Mouse (Mus musculus) telencephalon, adult 2 months (tissue): ENCODE measurements at regions not wholly inside any gene's neighbourhood (a gene's known extent, or its start where the extent isn't known, plus 50 kb on each side); places are given as distances from the start of the nearest gene placed in this dataset.

ENCODE experiments used
- DNase-seq: peaks from one replicate; pipeline ENCODE4 v3.0.0-alpha.2; 2011; ENCODE audit warnings: low read depth, low spot score

GRCm38 (mm10) chr7:82921722-82922121 lies 54.6 kb downstream of the Mex3b start:
- no peak for DNase-seq

GRCm38 (mm10) chr7:82923220-82924071 lies 56.3 kb downstream of the Mex3b start:
- peak; percentile 95 for DNase-seq

GRCm38 (mm10) chr7:82924092-82924491 lies 57.0 kb downstream of the Mex3b start:
- no peak for DNase-seq

GRCm38 (mm10) chr7:82938311-82938710 lies 71.2 kb downstream of the Mex3b start:
- DNase-seq: peak; percentile 28

- DNase-seq: no peak
Observed at GRCm38 (mm10) chr7:82939536-82939935, 72.4 kb downstream of the Mex3b start.

- peak; percentile 45 for DNase-seq
Observed at GRCm38 (mm10) chr7:82943376-82943775, 76.2 kb downstream of the Mex3b start.

GRCm38 (mm10) chr7:82943797-82944196 lies 76.7 kb downstream of the Mex3b start:
- no peak for DNase-seq

- DNase-seq: no peak
Observed at GRCm38 (mm10) chr7:82949372-82949771, 82.2 kb downstream of the Mex3b start.

- DNase-seq: no peak
Observed at GRCm38 (mm10) chr7:82957208-82957977, 90.3 kb downstream of the Mex3b start.

GRCm38 (mm10) chr7:82970599-82970998 lies 103.5 kb downstream of the Mex3b start:
- DNase-seq: no peak

GRCm38 (mm10) chr7:82971244-82971643 lies 104.1 kb downstream of the Mex3b start:
- DNase-seq: no peak

GRCm38 (mm10) chr7:82972214-82973006 lies 105.3 kb downstream of the Mex3b start:
- peak; percentile 31 for DNase-seq

- DNase-seq: no peak
Observed at GRCm38 (mm10) chr7:82990708-82991107, 123.6 kb downstream of the Mex3b start.

GRCm38 (mm10) chr7:82993136-82993535 lies 126.0 kb downstream of the Mex3b start:
- DNase-seq: peak; percentile 76

GRCm38 (mm10) chr7:82998848-82999247 lies 131.7 kb downstream of the Mex3b start:
- peak; percentile 24 for DNase-seq

- DNase-seq: peak; percentile 32
Observed at GRCm38 (mm10) chr7:83007540-83007939, 140.4 kb downstream of the Mex3b start.

- DNase-seq: peak; percentile 79
Observed at GRCm38 (mm10) chr7:83012145-83012544, 145.0 kb downstream of the Mex3b start.

- peak; percentile 66 for DNase-seq
Observed at GRCm38 (mm10) chr7:83014725-83015690, 147.9 kb downstream of the Mex3b start.

- DNase-seq: peak; percentile 22
Observed at GRCm38 (mm10) chr7:83015756-83016155, 148.6 kb downstream of the Mex3b start.

GRCm38 (mm10) chr7:83016566-83016965 lies 149.4 kb downstream of the Mex3b start:
- DNase-seq: peak; percentile 76

- DNase-seq: no peak
Observed at GRCm38 (mm10) chr7:83020584-83020983, 153.5 kb downstream of the Mex3b start.
